Mouse (Mus musculus): Measurements from ENCODE around the gene Zfp689. TPM values are rescaled to one million over a fixed set of nuclear protein-coding genes. Genes with fewer than 3 reads are reported as not detected.
A peak's percentile ranks its signal among the peaks of the same experiment; 100 is the strongest.
"Not testable (repeated sequence)": the region's sequence is repeated elsewhere in the genome, so short reads cannot be mapped to it uniquely, and the experiment has no call there.

Zfp689 gene
- total RNA-seq, 1 experiment from 2014 or later: 3.1 TPM

DNA sequence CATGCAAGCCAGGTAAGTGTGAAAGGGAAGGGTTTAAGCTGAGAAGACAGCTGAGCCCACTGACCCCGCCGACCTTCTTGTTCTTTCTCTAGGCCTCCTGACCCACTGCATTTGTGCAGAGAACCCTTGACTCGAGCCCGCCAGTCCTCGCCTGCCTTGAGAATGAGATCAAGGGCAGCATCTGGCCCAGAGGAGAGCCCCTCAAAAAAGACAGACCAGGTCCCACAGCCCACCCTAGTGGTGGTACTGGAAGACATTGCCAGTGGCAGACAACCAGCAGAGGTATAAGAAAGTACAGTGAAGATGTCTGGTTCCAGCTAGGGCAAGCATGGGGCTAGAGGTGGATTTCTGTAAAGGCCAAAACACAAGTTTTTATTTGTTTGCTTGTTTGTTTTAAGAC, 24.7 kb upstream of the Zfp689 start:
- ATAC-seq (replicated peaks in 1 of 2; ENCODE audit: insufficient read depth in 1 of 2, low FRiP score in 2 of 2, low TSS enrichment in 1 of 2, low read depth in 1 of 2, poor library complexity in 2 of 2, severe bottlenecking in 2 of 2): no peak

DNA sequence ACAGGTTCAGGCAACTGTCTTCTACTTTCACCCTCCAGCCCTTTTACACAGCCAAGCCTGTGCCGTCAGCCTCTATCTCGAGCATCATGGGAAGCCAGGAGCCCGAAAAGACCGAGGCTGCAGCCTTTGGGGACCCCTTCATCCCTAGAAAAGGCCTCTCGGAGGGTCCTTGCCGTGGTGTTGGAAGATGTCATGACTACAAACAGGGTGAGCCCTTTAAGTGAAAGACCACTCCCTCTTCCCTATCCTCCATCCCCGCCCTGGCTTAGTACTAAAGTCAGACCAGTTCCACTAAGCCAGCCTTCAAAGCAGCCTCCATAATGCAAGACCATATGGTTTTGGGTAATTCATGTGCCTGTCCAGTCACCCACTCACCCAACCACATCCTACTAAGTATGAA, 23.1 kb upstream of the Zfp689 start:
- no peak for ATAC-seq (replicated peaks in 1 of 2; ENCODE audit: insufficient read depth in 1 of 2, low FRiP score in 2 of 2, low TSS enrichment in 1 of 2, low read depth in 1 of 2, poor library complexity in 2 of 2, severe bottlenecking in 2 of 2)

DNA sequence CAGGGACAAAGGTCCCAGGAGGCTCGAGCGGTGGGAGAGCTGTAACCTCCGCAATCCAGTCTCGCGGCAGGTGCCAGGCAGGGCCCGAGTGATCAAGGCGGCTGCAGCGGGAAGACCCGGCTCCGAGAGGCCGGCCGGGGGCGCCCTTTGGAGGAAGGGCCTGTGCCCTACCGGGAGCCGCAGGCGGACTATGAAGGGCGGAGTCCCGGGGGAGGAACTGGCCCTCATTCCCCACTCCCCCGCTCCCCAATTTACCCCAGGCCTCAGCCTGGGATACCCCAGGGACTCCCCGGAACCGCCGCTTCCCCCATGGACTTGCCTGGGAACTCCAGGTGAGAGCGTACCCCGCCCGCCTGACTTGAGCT, 22.7 kb upstream of the Zfp689 start:
- peak in 1 of 2 experiments; percentile 27; a peak in 1 of 4 replicates for ATAC-seq (replicated peaks in 1 of 2; ENCODE audit: insufficient read depth in 1 of 2, low FRiP score in 2 of 2, low TSS enrichment in 1 of 2, low read depth in 1 of 2, poor library complexity in 2 of 2, severe bottlenecking in 2 of 2)

DNA sequence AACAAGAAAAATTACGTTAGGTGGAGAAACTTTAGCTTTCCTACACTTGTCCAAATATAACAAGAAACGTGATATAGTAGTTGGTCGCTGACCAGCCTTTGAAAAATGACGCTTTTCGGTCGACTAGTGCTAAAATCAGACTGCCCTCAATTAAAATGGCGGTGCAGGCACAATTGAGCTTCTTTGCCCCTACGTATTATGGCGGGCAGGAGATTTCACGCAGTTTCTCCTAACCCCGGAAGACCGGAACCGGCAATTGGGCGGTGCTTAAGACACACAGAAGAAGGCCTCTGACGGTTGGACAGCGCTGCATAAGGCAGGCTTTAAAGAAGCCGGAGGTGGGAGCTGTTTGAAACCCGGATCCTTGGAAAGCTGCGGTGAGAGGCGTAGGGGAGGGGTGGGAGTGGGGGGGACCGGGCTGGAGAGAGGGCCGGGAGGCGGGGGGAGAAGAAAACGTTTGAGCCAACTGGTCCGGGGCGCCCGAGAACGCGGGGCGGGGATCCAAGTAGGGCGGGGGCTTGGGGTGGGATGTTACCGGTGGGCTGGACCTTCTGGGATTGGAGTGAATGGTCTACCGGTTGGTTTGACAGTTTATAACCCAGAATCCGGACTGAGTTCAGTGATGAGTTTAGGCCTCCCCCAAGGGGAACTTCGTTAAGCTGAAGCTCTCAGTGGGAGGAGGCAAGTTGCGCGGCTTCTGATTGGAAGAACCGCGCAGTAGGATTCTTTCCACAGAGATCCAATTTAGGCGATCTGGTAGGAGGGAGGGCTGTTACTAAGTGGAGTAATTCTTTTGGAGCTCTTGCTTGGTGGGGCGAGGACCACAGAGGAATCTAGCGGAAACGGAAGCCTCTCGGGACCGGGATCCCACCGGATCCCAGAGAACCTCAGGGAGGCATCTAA, 22.0 kb upstream of the Zfp689 start:
- peak; percentile 88 for ATAC-seq (replicated peaks in 1 of 2; ENCODE audit: insufficient read depth in 1 of 2, low FRiP score in 2 of 2, low TSS enrichment in 1 of 2, low read depth in 1 of 2, poor library complexity in 2 of 2, severe bottlenecking in 2 of 2)

DNA sequence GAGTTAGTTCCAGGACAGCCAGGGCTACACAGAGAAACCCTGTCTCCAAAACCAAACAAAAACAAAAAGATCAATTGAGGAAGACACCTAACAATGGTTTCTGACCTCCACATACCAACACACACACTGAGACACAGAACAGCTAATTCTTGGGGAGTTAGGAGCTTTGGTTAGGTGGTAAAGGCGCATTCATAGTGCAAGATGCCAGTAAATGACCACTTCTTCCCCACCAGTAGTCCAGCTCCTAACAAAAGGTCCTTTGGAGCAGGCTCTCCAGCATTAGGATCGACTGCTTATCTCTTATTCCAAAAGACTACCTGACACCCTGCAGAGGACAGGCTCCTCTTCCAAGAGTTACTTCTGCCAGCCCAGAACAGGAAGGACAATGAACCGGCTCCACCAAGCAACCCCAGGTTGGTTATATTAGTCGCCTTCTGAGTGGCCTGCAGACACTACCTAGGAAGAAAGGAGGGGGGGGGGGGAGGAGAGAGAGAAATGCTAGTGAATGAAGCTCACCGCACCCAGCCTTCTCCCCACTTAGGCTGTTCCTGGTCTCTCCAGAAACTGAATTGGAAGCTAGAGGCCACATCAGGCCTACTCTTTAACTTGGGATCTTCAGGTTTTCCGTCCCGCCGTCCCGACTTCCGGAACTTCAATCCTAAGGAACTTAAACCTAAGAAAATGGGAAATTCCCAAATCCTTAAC, 21.2 kb upstream of the Zfp689 start:
- ATAC-seq (replicated peaks in 1 of 2; ENCODE audit: insufficient read depth in 1 of 2, low FRiP score in 2 of 2, low TSS enrichment in 1 of 2, low read depth in 1 of 2, poor library complexity in 2 of 2, severe bottlenecking in 2 of 2): no peak

DNA sequence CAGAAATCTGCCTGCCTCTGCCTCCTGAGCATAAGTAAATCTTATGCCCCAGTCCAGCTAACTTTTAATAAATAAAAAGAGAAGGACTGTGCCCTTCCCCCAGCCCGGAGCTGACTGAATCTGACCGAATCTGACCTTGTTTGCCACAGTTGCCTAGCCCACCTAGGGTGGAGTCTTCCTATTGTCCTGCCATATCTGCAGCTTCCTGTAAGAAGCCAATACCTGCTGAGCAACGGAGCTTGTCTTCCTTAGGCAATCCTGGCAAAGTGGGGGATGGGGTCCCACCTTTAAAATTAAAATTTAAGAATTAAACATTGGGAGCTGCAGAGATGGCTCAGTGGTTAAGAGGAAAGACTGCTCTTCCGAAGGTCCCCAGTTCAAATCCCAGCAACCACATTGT, 17.6 kb upstream of the Zfp689 start:
- ATAC-seq (replicated peaks in 1 of 2; ENCODE audit: insufficient read depth in 1 of 2, low FRiP score in 2 of 2, low TSS enrichment in 1 of 2, low read depth in 1 of 2, poor library complexity in 2 of 2, severe bottlenecking in 2 of 2): no peak

DNA sequence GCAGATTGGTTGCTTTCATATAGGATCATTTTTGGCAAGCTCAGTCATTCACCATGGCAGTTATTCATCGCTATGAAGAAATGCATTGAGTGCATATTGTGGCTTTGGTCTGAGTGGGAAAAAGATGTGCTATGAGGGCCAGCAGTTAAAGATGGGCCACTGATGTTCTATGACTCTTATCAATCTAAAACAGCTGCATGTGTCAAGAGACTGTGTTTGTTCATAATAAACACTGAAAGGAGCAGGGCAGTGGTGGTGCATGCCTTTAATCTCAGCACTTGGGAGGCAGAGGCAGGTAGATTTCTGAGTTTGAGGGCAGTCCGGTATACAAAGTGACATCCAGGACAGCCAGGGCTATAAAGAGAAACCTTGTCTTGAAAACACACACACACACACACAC, 16.7 kb upstream of the Zfp689 start:
- not testable (repeated sequence) for ATAC-seq (replicated peaks in 1 of 2; ENCODE audit: insufficient read depth in 1 of 2, low FRiP score in 2 of 2, low TSS enrichment in 1 of 2, low read depth in 1 of 2, poor library complexity in 2 of 2, severe bottlenecking in 2 of 2)

DNA sequence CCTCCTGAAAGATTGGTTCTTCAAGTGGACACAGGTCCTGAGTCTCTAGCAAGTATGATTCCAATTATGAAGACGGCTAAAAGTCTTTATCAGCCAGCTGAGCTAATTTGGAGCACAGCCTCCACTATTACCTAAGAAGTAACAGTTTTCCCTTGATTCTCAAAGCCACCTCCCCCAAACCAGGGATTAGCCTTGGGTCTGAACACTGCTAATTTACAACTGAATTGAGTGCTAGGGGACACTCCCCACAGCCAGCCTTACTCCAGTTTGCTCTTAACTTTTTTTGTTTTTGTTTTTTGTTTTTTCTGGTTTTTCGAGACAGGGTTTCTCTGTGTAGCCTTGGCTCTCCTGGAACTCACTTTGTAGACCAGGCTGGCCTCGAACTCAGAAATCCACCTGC, 16.2 kb upstream of the Zfp689 start:
- no peak for ATAC-seq (replicated peaks in 1 of 2; ENCODE audit: insufficient read depth in 1 of 2, low FRiP score in 2 of 2, low TSS enrichment in 1 of 2, low read depth in 1 of 2, poor library complexity in 2 of 2, severe bottlenecking in 2 of 2)

DNA sequence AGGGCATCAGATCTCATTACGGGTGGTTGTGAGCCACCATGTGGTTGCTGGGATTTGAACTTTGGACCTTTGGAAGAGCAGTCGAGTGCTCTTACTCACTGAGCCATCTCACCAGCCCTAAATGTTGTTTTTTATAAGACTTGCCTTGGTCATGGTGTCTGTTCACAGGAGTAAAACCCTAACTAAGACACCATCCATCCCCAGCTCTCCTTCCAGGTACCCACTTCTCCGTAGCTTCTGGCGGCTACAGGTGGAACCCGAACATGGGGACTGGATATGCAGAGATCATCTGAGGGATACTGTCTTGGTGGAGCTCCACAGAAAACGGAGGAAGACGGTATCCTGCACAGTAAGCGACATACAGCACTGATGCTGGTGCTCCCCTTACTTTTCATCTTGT, 10.4 kb upstream of the Zfp689 start, which contains the start of gene Prr14:
TSS of gene Prr14 (plus strand) at position 301 of the 400 bp plus-strand sequence.
- not testable (repeated sequence) for ATAC-seq (replicated peaks in 1 of 2; ENCODE audit: insufficient read depth in 1 of 2, low FRiP score in 2 of 2, low TSS enrichment in 1 of 2, low read depth in 1 of 2, poor library complexity in 2 of 2, severe bottlenecking in 2 of 2)

DNA sequence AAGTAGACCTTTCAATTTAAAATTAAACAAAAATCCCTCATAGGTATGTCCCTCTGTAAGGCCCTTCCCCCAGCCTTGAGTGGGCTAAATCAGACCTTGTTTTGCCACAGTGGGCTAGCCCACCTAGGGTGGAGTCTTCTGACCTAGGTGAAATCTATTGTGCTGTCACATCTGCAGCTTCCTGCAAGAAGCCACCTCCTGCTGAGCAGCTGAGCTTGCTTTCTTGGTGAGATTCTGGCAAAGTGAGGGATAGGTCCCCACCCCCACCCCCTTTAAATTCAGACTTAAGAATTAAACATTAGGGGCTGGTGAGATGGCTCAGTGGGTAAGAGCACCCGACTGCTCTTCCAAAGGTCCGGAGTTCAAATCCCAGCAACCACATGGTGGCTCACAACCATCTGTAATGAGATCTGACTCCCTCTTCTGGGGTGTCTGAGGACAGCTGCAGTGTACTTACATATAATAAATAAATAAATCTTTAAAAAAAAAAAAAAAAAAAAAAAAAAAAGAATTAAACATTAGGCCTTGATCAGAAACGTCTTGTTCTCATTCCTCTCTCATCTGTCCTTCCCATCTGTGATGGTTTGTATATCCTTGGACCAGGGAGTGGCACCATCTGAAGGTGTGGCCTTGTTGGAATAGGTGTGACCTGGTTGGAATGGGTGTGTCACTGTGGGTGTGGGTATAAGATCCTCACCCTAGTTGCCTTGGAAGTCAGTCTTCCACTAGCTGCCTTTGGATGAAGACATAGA, 9.6 kb upstream of the Zfp689 start:
- not testable (repeated sequence) for ATAC-seq (replicated peaks in 1 of 2; ENCODE audit: insufficient read depth in 1 of 2, low FRiP score in 2 of 2, low TSS enrichment in 1 of 2, low read depth in 1 of 2, poor library complexity in 2 of 2, severe bottlenecking in 2 of 2)

DNA sequence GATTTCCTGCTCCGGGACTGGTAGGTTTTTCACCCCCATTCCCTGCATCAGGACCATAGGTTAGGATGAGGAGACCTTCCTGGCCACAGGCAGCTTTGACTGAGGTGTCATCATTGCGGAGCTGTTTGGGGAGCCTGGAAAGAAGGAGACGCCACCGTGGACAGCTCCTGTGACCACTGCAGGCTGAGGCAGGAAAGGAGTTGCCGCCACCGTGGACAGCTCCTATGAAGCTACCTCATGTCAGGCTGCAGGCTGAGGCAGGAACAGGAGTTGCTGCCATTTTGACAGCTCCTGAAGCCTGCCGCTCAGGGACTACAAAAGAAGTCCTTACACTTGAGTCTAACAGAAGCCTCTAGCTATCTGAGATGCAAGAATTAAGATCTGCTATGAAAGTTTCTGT, 5.9 kb upstream of the Zfp689 start:
- ATAC-seq (replicated peaks in 1 of 2; ENCODE audit: insufficient read depth in 1 of 2, low FRiP score in 2 of 2, low TSS enrichment in 1 of 2, low read depth in 1 of 2, poor library complexity in 2 of 2, severe bottlenecking in 2 of 2): no peak

DNA sequence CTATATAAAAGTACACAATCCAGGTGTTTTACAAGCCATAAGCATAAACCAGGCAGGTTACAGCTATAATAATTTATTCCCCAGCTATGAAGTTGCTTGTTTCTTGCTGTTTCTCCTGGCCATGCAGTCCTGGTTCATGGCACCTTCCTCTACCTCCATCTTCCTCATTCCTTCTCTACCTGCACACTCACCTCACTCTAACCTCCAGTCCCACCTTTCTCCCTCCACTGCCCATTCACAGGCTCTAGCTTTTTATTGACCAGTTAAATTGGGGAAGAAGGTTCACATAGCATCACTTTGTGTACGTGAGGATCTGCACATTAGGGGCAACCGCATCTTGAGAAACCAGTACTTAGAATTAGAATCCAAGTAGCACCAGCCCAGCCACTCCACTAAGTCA, 4.1 kb upstream of the Zfp689 start:
- no peak for ATAC-seq (replicated peaks in 1 of 2; ENCODE audit: insufficient read depth in 1 of 2, low FRiP score in 2 of 2, low TSS enrichment in 1 of 2, low read depth in 1 of 2, poor library complexity in 2 of 2, severe bottlenecking in 2 of 2)

DNA sequence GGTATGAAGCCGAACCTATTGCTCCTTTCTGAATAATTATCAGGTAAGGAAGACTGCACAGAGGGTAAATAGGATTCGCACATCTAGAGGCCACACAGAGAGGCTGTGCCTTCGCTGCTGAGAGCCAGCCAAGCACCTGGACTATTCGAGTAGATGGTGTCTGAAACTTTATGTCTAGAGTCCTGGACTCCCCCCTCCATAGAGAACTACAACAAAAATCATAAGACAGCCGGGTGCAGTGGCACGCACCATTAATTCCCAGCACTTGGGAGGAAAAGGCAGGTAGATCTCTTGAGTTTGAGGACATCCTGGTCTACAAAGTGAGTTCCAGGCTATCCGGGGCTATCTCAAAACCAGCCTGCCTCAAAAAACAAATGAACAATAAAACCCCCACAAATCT, 1.0 kb upstream of the Zfp689 start:
- no peak for ATAC-seq (replicated peaks in 1 of 2; ENCODE audit: insufficient read depth in 1 of 2, low FRiP score in 2 of 2, low TSS enrichment in 1 of 2, low read depth in 1 of 2, poor library complexity in 2 of 2, severe bottlenecking in 2 of 2)

DNA sequence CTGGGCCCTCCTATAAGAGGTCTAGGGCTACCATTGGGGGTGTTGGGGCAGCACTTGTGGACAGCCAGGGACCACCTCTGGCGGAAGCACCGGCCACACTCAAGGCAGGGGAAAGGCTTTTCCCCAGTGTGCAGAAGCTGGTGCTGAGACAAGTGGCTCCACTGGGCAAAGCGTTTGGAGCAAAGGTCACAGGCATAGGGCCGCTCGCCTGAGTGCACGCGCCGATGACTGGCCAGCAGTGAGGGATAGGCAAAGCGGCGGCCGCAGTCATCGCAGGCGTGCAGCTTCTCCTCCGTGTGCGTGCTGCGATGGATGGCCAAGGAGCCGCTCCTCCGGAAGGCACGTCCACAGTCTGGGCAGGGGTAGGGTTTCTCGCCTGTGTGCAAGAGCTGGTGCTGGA, 5.0 kb downstream of the Zfp689 start:
- no peak for ATAC-seq (replicated peaks in 1 of 2; ENCODE audit: insufficient read depth in 1 of 2, low FRiP score in 2 of 2, low TSS enrichment in 1 of 2, low read depth in 1 of 2, poor library complexity in 2 of 2, severe bottlenecking in 2 of 2)

DNA sequence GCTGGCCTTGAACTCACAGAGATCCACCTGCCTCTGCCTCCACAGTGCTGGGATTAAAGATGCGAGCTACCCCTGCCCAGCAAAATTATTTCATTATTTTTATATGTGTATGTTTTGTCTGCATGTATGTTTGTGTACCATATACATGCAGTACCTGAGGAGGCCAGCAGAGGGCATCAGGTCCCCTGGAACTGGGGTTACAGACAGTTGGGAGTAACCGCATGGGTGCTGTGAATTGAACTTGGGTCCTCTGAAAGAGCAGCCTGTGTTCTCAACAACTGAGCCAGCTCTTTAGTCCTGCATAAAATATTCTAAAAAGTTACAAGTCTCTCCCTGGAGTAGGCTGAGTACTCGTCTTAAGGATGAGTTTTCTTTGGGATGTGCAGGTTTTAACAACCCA, 11.2 kb downstream of the Zfp689 start:
- no peak for ATAC-seq (replicated peaks in 1 of 2; ENCODE audit: insufficient read depth in 1 of 2, low FRiP score in 2 of 2, low TSS enrichment in 1 of 2, low read depth in 1 of 2, poor library complexity in 2 of 2, severe bottlenecking in 2 of 2)

DNA sequence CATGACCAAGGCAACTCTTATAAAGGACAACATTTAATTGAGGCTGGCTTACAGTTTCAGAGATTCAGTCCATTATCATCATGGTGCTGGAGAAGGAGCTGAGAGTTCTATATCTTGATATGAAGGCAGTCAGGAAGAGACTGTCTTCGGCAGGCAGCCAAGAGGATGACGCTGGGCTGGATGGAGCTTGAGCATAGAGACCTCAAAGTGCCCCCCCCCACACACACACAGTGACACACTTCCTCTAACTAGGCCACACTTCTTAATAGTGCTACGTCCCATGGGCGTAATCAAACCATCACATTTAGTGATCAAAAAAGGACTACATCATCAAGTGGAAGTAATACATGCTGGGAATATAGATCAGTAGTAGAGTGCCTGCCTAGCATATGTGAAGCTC, 13.8 kb downstream of the Zfp689 start:
- ATAC-seq (replicated peaks in 1 of 2; ENCODE audit: insufficient read depth in 1 of 2, low FRiP score in 2 of 2, low TSS enrichment in 1 of 2, low read depth in 1 of 2, poor library complexity in 2 of 2, severe bottlenecking in 2 of 2): no peak

DNA sequence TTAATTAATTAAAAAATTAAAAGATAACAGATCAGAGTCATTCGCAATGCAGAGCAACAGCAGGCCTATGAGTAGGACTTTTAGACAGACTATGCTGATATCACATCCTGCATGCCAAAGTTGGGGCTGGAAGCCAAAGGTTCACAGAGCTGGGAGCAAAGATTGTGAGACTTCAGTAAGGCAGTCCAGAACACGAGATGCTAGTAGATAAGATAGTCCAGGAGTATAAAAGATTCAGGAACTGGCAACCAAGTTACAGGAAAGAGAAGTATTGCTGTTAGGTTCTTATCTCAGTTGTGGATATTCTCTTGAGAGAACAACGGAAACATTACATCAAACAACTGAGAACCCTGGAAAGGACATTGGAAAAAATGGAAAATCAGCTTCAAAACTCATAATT, 22.6 kb downstream of the Zfp689 start:
- ATAC-seq (replicated peaks in 1 of 2; ENCODE audit: insufficient read depth in 1 of 2, low FRiP score in 2 of 2, low TSS enrichment in 1 of 2, low read depth in 1 of 2, poor library complexity in 2 of 2, severe bottlenecking in 2 of 2): no peak

DNA sequence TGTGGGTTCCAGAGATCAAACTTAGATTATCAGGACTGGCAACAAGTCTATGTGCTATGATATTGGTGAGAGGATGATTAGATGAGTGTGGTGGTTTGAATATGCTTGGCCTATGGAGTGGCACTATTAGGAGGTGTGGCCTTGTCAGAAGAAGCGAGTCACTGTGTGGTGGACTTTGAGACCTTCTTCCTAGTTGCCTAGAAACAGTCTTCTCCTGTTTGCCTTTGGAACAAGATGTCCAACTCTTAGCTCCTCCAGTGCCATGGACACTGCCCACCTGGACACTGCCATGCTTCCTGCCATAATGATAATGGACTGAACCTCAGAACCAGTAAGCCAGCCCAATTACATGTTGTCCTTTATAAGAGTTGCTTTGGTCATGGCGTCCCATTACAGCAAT, 23.0 kb downstream of the Zfp689 start:
- ATAC-seq (replicated peaks in 1 of 2; ENCODE audit: insufficient read depth in 1 of 2, low FRiP score in 2 of 2, low TSS enrichment in 1 of 2, low read depth in 1 of 2, poor library complexity in 2 of 2, severe bottlenecking in 2 of 2): no peak

All from hematopoietic stem cell, adult 5-6 weeks (primary cell).